Mouse (Mus musculus) lung, postnatal 0 days (tissue): ENCODE measurements around the gene Tspan18.

Experiments used
- CTCF ChIP-seq: IDR thresholded peaks from 2 replicates; pipeline ENCODE4 v1.5.1; 2016; ENCODE audit warnings: antibody characterized with exemption, mild to moderate bottlenecking
- EP300 ChIP-seq: IDR thresholded peaks from 2 replicates; pipeline ENCODE4 v1.6.1; 2016; ENCODE audit warnings: antibody characterized with exemption, mild to moderate bottlenecking, control low read depth

DNA sequence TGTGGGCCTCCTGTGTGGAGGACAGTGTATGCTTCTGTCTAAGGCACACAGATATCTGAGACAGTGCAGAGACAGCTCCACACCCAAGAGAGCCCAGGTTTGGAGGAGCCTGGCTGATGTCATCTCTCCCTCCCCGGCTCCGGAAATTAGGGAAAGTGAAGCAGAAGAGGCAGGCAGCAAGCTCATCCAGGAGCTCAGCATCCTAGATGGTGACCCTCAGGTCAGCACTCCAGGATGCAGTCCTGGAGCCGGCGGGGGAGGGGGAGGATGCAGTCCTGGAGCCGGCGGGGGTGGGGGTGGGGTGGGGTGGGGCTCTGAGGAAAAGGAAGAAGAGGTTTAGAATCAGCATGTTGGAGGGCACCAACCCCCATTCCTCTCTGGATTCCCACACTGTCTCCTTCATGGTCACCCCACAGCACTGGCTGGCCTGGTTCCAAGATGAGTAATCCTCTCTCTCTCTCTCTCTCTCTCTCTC is 37.8 kb upstream of the Tspan18 start:
- no peak for TF ChIP-seq CTCF
- TF ChIP-seq EP300, result no peak; the same call in 1 of the 2 replicates
